Mouse (Mus musculus) gastrocnemius, postnatal 36 days (tissue): ENCODE measurements at regions not wholly inside any gene's neighbourhood (a gene's known extent, or its start where the extent isn't known, plus 50 kb on each side); places are given as distances from the start of the nearest gene placed in this dataset.
A peak's percentile ranks its signal among the peaks of the same experiment; 100 is the strongest.
"Not testable (repeated sequence)": the region's sequence is repeated elsewhere in the genome, so short reads cannot be mapped to it uniquely, and the experiment has no call there.

Experiments used
- DNase-seq, 2 experiments: peaks; one replicate each; pipeline ENCODE4 v3.0.0; 2022
- intact Hi-C: fragments of 180-260 bp; cut with DNase I; formaldehyde crosslinking; loops from one replicate; pipeline ENCODE4 v1.15.1; 2025

- no peak for DNase-seq
- intact Hi-C loops = no loop called here
Measured at GRCm38 (mm10) chr4:81627714-81628495, 185.3 kb upstream of the Mpdz start.

DNA sequence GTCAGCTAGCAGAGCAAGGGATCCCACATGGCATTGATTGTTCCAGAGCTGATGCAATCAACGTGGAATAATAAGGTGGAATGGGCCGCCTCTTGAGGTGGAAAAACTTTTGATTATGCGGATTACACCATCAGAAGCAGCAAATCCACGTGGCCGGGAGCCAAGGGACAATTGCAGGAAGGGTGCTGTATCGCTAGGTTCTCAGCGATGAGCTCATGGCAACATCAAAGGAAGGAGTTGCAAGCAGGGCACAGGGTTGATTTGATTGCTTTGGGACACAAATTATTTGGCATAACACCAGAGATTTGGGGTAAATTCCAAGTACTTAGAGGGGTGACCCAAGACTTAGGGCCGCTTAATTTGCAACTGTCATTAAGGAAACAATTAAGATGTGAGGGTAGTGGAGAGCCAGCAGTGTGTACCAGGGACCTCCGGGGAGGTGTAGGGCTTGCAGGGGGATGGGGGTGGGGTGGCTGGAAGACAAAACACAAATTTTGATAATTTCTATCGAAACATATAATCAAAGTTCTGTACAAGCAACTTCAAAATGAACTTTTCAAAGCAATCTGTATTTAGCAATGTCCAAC lies 182.8 kb upstream of the Mpdz start:
- intact Hi-C loops = no loop called here
- DNase-seq = peak in 1 of 2 experiments; percentile 5

- DNase-seq = no peak
- intact Hi-C loops = no loop called here
Measured at GRCm38 (mm10) chr4:81624111-81624510, 181.5 kb upstream of the Mpdz start.

GRCm38 (mm10) chr4:81621391-81622137 lies 178.9 kb upstream of the Mpdz start:
- DNase-seq = peak; percentile 14 to 20
- intact Hi-C loops = no loop called here

DNA sequence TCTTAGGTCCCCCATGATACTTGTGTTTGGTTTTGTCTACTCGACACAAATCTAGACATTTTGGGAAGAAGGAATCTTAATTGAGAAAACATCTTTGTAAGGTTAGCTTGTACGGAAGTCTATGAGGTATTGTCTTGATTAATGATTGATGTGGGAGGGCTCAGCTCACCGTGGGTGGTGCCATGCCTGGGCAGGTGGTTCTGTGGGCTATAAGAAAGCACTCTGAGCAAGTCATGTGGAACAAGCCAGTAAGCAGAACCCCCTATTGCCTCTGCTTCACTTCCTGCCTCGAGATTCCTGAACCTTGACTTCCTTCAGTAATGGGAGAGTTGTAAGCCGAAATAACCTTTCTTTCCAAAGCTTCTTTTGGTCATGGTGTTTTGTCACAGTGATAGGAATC lies 174.6 kb upstream of the Mpdz start:
- intact Hi-C loops = no loop called here
- no peak for DNase-seq

DNA sequence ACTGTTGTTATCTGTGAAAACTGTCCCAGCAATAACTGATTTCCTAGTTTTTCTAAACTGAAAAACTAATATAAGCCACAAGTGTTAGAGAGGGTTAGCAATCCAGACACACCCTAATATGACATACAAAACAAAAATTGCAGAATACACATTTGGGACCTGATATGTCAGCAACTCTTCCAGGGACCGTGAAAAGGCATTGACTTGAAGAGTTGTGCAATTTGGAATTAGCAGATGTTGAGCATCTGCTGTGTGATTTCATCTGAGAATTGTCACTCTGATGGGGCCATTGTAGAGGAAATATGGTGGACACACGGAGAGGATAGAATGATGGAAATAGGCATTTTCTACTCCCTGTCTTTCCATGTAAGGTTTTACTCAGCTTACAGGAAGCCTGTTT lies 168.6 kb upstream of the Mpdz start:
- DNase-seq = no peak
- intact Hi-C loops = no loop called here

DNA sequence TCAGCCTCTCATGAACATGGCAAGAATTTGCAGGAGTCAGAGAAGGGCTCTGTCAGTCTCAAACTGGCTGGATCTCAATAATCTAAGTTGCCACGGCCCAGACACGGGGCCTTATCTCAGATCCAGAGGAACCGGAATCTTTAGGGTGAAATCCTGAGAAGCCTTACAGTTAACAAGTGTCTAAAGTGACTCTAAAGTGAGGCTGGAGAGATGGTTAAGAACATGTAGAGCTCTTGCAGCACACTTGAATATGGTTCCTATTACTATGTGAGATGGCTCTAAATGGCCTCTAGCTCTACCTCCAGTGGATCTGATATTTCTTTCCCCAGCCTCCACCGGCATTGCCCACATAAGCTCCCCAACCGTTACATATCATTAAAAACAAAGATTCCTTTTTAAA lies 157.8 kb upstream of the Mpdz start:
- intact Hi-C loops = no loop called here
- no peak for DNase-seq

DNA sequence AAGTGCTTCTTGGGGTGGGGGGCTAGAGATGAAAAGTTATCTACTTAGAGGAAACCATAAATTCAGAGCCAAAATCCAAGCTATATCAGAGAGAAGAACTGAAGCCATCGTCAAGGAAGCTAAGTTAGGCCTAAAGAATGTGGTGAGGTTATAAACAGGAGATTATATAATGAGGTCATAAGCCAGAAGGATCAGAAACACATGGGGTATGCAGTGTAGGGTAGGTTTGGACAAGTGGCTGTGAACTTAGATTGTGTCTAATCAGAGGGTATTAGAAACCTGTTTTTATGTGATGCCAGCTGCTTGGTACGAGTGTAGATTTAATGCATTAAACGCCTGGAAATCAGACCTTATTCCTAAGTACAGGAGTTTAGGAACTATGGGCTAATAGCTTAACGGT lies 154.8 kb upstream of the Mpdz start:
- no peak for DNase-seq
- intact Hi-C loops = no loop called here

DNA sequence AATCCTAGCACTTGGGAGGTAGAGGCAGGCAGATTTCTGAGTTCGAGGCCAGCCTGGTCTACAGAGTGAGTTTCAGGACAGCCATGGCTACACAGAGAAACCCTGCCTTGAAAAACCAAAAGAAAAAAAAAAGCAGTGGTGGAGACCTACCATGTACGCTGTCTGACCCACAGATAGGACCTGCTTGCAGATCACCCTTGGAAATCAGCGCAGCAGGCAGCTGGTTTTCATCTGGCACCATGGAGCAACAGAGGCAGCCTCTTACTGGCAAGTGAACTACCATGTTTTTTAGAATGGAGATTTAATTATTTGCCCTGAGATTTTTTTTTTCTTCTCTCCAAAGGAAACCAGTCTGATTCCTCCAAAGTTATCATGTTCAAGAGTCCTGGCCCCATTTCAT lies 150.8 kb upstream of the Mpdz start:
- DNase-seq, intact Hi-C loops: not testable (repeated sequence)

GRCm38 (mm10) chr4:81582546-81582945 lies 139.9 kb upstream of the Mpdz start:
- intact Hi-C loops = no loop called here
- no peak for DNase-seq

DNA sequence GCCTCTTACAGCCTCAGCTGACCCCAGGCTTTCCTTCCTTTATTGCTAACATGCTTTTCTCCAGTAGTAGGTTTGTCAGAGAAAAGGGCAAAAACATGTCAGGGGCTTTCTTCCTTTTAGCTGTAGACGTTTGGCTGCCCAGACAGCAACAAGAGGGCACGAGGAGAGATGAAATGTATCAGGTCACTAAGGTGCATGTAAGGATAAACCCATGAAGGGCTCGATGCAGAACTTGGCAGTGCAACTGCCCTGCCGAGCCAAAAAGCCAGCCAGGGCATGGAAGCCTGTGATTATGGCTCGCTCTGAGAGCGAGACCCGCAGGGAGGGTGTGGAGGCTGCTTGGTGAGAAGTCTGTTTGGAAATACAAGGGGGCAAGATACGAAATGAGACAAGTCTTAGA lies 137.9 kb upstream of the Mpdz start:
- peak; percentile 64 to 67 for DNase-seq
- intact Hi-C loops = no loop called here

GRCm38 (mm10) chr4:81579389-81580110 lies 136.9 kb upstream of the Mpdz start:
- no peak for DNase-seq

DNA sequence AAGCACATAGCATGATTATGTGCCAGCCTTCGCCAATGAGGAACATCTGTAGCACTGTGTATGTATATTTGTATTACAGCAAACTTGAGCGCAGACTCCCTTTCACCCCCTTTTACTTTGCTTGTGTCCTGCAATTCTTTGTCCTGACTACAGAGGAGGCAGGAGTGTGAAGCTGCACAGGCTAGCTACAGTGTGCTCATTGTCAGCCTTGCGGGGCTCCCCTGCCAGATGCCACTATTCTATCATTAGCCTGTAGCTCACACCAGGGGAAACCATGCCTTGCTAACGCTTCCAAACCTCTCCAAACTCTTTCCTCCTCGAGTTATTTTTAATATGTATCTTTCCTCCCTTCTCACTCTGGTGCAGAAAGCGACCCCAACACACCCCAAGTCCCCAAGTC lies 136.4 kb upstream of the Mpdz start:
- DNase-seq = no peak
- intact Hi-C loops = no loop called here

More at GRCm38 (mm10) chr4:81579389-81580110, 136.9 kb upstream of the Mpdz start:
- intact Hi-C loops = no loop called here

DNA sequence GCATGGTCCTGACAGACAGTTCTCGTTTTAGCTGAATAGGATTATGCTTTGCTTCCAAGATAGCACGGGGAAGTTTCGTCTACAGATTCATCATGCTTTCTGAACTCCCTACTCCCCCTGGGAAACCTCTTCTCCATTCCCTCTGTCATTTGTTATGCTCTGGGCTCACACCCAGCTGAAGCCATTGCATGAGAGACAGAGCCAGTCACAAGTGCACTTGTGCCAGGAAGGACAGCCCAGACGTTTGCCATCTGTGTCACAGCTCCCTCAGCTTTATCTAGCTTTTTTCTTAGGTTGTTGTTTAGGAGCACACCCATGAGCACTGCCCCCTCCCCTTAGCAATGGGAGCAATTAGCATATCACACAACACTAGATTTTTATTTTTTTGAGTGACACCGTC lies 131.2 kb upstream of the Mpdz start:
- intact Hi-C loops = loop anchor here (5.0 kb wide), 1 partner anchor 1039 kb away; no protein-coding TSS in a partner anchor
- no peak for DNase-seq

DNA sequence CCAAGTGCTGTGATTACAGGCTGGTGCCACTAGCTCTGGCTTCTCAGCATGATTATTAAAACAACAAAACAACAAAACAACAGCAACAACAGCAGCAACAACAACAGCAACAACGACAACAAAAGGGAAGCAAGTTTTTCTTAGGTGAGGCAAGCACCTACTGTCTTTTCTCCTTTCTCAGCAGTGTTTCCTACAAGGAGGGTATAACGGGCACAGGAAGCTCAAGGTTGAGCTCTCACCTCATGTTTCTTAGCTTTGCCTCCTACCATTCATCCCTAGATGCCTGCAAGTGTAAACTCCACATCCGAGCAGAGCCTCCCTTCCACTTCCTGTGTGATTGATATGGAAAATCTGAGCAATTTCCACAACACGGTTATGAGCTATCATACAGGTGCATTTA lies 128.1 kb upstream of the Mpdz start:
- intact Hi-C loops = loop anchor here (5.0 kb wide), 1 partner anchor 1042 kb away; no protein-coding TSS in a partner anchor
- no peak for DNase-seq

DNA sequence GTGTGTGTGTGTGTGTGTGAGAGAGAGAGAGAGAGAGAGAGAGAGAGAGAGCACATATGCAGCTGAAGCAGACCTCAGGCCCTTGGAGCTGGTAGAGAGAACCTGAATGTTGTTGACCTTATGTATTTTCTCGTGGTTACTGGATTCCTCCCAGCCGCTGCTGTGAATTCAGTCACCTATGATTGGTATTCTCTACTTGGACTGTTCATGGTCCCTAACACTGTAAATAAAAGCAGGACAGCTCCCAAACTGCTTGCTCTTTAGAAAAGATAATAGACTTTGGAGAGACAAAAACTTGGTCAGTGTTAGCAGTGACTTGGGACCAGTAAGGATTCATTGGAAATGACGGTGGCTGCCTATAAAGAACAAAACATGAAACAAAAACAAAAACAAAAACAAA lies 126.9 kb upstream of the Mpdz start:
- intact Hi-C loops = loop anchor here (5.0 to 10.0 kb wide), 3 partner anchors 745 to 1365 kb away; no protein-coding TSS in a partner anchor
- DNase-seq = no peak

DNA sequence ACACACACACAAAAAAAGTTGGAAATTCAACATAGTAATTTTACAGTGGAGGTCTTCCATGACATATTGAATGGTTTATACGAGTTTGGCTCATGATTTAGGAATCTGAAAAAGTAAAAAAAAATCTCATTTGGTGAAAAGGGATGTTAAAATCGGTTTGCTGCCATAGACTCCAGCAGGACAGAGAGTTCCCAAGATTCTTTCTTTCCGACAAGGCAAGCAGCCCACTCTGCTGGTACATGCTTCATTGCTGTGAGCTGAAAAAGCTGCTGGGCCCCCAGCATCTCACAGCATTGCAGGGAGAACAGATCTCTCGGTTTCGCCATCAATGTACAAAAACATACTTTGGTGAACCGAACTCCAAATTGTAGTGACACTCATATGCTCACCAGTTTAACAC lies 125.8 kb upstream of the Mpdz start:
- intact Hi-C loops = loop anchor here (5.0 to 10.0 kb wide), 3 partner anchors 746 to 1366 kb away; no protein-coding TSS in a partner anchor

GRCm38 (mm10) chr4:81567928-81568327 lies 125.3 kb upstream of the Mpdz start:
- DNase-seq = no peak
- intact Hi-C loops = loop anchor here (5.0 to 10.0 kb wide), 3 partner anchors 747 to 1367 kb away; no protein-coding TSS in a partner anchor

More for the DNA sequence above, 125.8 kb upstream of the Mpdz start:
- no peak for DNase-seq

DNA sequence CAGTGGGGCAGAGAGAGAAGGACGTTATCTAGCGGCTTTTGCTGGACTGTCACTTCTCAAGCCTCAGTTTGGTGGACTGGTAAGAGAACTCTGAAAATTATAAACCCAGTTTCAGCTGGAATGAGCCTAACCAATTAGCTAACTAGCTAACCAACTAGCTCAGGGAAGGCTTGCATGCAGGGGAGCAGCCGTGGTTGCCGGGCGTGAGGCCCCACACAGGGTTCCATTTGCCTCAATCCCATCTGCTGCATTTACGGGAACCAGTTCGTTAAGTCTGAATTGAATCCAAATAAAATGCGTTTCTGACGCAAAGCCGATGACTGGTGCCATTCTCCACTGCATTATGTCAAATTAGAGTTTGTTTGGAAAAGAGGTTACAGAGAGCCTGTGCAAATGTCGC lies 123.9 kb upstream of the Mpdz start:
- no peak for DNase-seq
- intact Hi-C loops = loop anchor here (5.0 to 10.0 kb wide), 3 partner anchors 748 to 1368 kb away; no protein-coding TSS in a partner anchor
